Mouse (Mus musculus) forebrain, embryonic 16.5 days (tissue): Measurements from ENCODE around the gene Sp1. TPM values are rescaled to one million over a fixed set of nuclear protein-coding genes. Genes with fewer than 3 reads are reported as not detected.

Source experiments
- ATAC-seq: fragments of 200-750 bp; cut with Nextera tagmentation; 2 replicates; pipeline ENCODE4 v1.8.0; 2017; ENCODE audit warnings: mild to moderate bottlenecking, moderate library complexity
- H3K27ac ChIP-seq: fragments of 300-500 bp; sonication (generic); 2 replicates; pipeline ENCODE4 v1.5.1; 2014; ENCODE audit warnings: low read length, control low read depth
- H3K27me3 ChIP-seq: fragments of 300-500 bp; sonication (generic); replicated peaks from 2 replicates; pipeline ENCODE4 v1.6.1; 2014; ENCODE audit warnings: low read length; ENCODE audit not compliant: control insufficient read depth, insufficient read depth
- H3K36me3 ChIP-seq: fragments of 300-500 bp; sonication (generic); 2 replicates; pipeline ENCODE4 v1.6.1; 2014; ENCODE audit not compliant: control insufficient read depth, insufficient read depth
- H3K4me1 ChIP-seq: fragments of 300-500 bp; sonication (generic); replicated peaks from 2 replicates; pipeline ENCODE4 v1.6.1; 2014; ENCODE audit warnings: low read length; ENCODE audit not compliant: control insufficient read depth, insufficient read depth
- H3K4me2 ChIP-seq: fragments of 300-500 bp; sonication (generic); 2 replicates; pipeline ENCODE4 v1.6.1; 2014; ENCODE audit warnings: mild to moderate bottlenecking, low read length, control low read depth
- H3K4me3 ChIP-seq: fragments of 300-500 bp; sonication (generic); replicated peaks from 2 replicates; pipeline ENCODE4 v1.5.1; 2014; ENCODE audit warnings: mild to moderate bottlenecking, low read length, control low read depth
- H3K9ac ChIP-seq: fragments of 300-500 bp; sonication (generic); replicated peaks from 2 replicates; pipeline ENCODE4 v1.6.1; 2014; ENCODE audit warnings: low read depth, low read length, control low read depth
- H3K9me3 ChIP-seq: fragments of 300-500 bp; sonication (generic); 2 replicates; pipeline ENCODE4 v1.6.1; 2016; ENCODE audit warnings: low read length; ENCODE audit not compliant: control insufficient read depth
- WGBS: fragments of 180-500 bp; shearing (Covaris S2); extraction: QIAGEN DNeasy Blood & Tissue Kit; methylation state at CpG from one replicate; pipeline ENCODE4 v1.1.7; 2014; 5-methylcytosine and 5-hydroxymethylcytosine counted together
- polyA plus RNA-seq: library from polyadenylated mRNA; unstranded; fragments of >200 nt; fragmentation: Nextera tagmentation; extraction: Ambion mirVana; gene quantifications from 2 replicates; pipeline ENCODE4 v1.2.1, GENCODE M21; 2015

The Sp1 gene
- polyA plus RNA-seq, 1 experiment from 2014 or later = 5.0 TPM

GRCm38 (mm10) chr15:102393584-102394014 lies 12.3 kb upstream of the Sp1 start:
- no peaks in the 10 kb centered on the region for H3K27me3 ChIP-seq
- no peaks in the 10 kb centered on the region for H3K9me3 ChIP-seq
- H3K36me3 ChIP-seq = no peaks in the 10 kb centered on the region
- no peak overlapping the region for H3K27ac ChIP-seq
- no peak for ATAC-seq
- no peak overlapping the region for H3K4me2 ChIP-seq
- H3K4me1 ChIP-seq = no peaks in the 10 kb centered on the region
- no peak overlapping the region for H3K4me3 ChIP-seq
- H3K9ac ChIP-seq = no peak overlapping the region

GRCm38 (mm10) chr15:102395061-102395460 lies 10.9 kb upstream of the Sp1 start:
- Histone ChIP-seq H3K36me3 (no peaks in the 10 kb centered on the region), H3K4me2 (no peak overlapping the region), H3K4me1 (peaks cover 5% of the 10 kb centered on the region), H3K4me3 (no peak overlapping the region), H3K9ac (no peak overlapping the region), H3K9me3 (no peaks in the 10 kb centered on the region), H3K27me3 (no peaks in the 10 kb centered on the region), H3K27ac (no peak overlapping the region)
- ATAC-seq = no peak
- 29% methylated on average over 3 of the region's 3 CpGs for WGBS

GRCm38 (mm10) chr15:102398629-102399028 lies 7.3 kb upstream of the Sp1 start:
- Histone ChIP-seq H3K36me3 (no peaks in the 10 kb centered on the region), H3K9me3 (no peaks in the 10 kb centered on the region), H3K27ac (no peak overlapping the region), H3K4me1 (peaks cover 5% of the 10 kb centered on the region), H3K4me2 (no peak overlapping the region), H3K9ac (no peak overlapping the region), H3K27me3 (no peaks in the 10 kb centered on the region), H3K4me3 (no peak overlapping the region)
- 22% methylated on average over 5 of the region's 5 CpGs for WGBS
- ATAC-seq = no peak

GRCm38 (mm10) chr15:102399229-102400221 lies 6.4 kb upstream of the Sp1 start:
- WGBS = 4% methylated on average over 34 of the region's 34 CpGs
- H3K9ac ChIP-seq = peak overlapping the region; percentile 51
- no peaks in the 10 kb centered on the region for H3K27me3 ChIP-seq
- H3K4me1 ChIP-seq = peaks cover 5% of the 10 kb centered on the region
- H3K9me3 ChIP-seq = no peaks in the 10 kb centered on the region
- peak overlapping the region; percentile 62 for H3K4me2 ChIP-seq
- peak overlapping the region; percentile 41 for H3K4me3 ChIP-seq
- H3K27ac ChIP-seq = peak overlapping the region; percentile 16; the same call in 1 of the 2 replicates
- no peaks in the 10 kb centered on the region for H3K36me3 ChIP-seq
- peak; percentile 63; the same call in 1 of the 2 replicates for ATAC-seq

GRCm38 (mm10) chr15:102400476-102401045 lies 5.4 kb upstream of the Sp1 start:
- Histone ChIP-seq H3K27me3 (no peaks in the 10 kb centered on the region), H3K4me3 (no peak overlapping the region), H3K9me3 (no peaks in the 10 kb centered on the region), H3K4me2 (no peak overlapping the region), H3K9ac (no peak overlapping the region), H3K36me3 (no peaks in the 10 kb centered on the region), H3K4me1 (peaks cover 5% of the 10 kb centered on the region), H3K27ac (no peak overlapping the region)
- ATAC-seq = no peak
- WGBS = 84% methylated on average over 10 of the region's 10 CpGs

- Histone ChIP-seq H3K27me3 (no peaks in the 10 kb centered on the region), H3K9ac (no peak overlapping the region), H3K36me3 (no peaks in the 10 kb centered on the region), H3K4me3 (no peak overlapping the region), H3K4me2 (no peak overlapping the region), H3K9me3 (no peaks in the 10 kb centered on the region), H3K4me1 (peaks cover 5% of the 10 kb centered on the region), H3K27ac (no peak overlapping the region)
- ATAC-seq = no peak
- 72% methylated on average over 2 of the region's 2 CpGs for WGBS
These were observed 4.7 kb upstream of the Sp1 start for GRCm38 (mm10) chr15:102401278-102401677.

- H3K4me1 ChIP-seq = peaks cover 7% of the 10 kb centered on the region
- H3K9me3 ChIP-seq = no peaks in the 10 kb centered on the region
- no peak for ATAC-seq
- H3K27me3 ChIP-seq = no peaks in the 10 kb centered on the region
- no peaks in the 10 kb centered on the region for H3K36me3 ChIP-seq
- H3K4me3 ChIP-seq = no peak overlapping the region
- no peak overlapping the region for H3K27ac ChIP-seq
- no peak overlapping the region for H3K4me2 ChIP-seq
- 97% methylated on average over 3 of the region's 3 CpGs for WGBS
- H3K9ac ChIP-seq = no peak overlapping the region
These were observed 3.7 kb upstream of the Sp1 start for GRCm38 (mm10) chr15:102402210-102402609.

GRCm38 (mm10) chr15:102404608-102405488 lies 1.1 kb upstream of the Sp1 start:
- no peak for ATAC-seq
- Histone ChIP-seq H3K36me3 (peaks cover 19% of the 10 kb centered on the region), H3K9ac (peak overlapping the region; percentile 81), H3K27ac (peak overlapping the region; percentile 100), H3K4me1 (peaks cover 25% of the 10 kb centered on the region), H3K4me3 (peak overlapping the region; percentile 71), H3K27me3 (no peaks in the 10 kb centered on the region), H3K4me2 (peak overlapping the region; percentile 59), H3K9me3 (no peaks in the 10 kb centered on the region)
- 15% methylated on average over 34 of the region's 34 CpGs for WGBS
